In the genomic region with DNA sequence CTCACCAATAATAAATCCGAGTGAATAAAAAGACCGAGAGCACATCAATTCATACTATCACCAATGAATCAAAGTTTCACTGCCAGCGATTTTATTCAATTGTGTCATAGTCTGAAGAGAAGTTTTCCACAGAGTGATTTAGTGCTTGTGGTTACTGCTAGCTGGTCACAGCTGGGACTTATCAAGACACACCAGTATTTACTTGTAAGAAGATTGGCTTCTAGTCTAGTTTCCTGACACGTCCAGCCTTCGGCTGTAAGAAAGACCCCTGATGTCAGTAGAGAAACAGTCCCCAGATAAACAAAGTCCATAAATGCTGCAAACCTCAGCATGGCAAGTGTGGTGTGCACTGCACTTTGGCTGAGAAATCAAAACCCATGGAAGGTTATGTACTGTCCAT, we compare ENCODE assay signal across 12 mouse cellular contexts.
DNase-seq lines count a peak whose midpoint lies in the region; ATAC-seq lines count a peak whose summit lies in the region.
"Had no signal": no experiment of that assay in that cellular context is flagged by ENCODE, and none has a peak within 500 bp of the region (broad histone marks: within the 10 kb centered on the region; RNA-seq: fewer than 3 reads in every experiment).

No protein-coding gene starts in this region.

- H3K9me3 ChIP-seq in heart, embryonic 10.5 days: no peaks in the 10 kb centered on the region
- H3K9me3 ChIP-seq in heart, embryonic 16.5 days (replicated peaks; ENCODE audit: control insufficient read depth, low read length): no peaks in the 10 kb centered on the region
- no peaks in the 10 kb centered on the region for H3K9me3 ChIP-seq in limb, embryonic 15.5 days
- H3K9me3 ChIP-seq: forebrain, embryonic 12.5 days had no signal

- no peak; the same call in 1 of the 2 replicates for ATAC-seq in heart, embryonic 16.5 days (replicated peaks; ENCODE audit: extremely low read depth, insufficient read depth, low FRiP score)
- ATAC-seq in limb, embryonic 15.5 days (ENCODE audit: insufficient number of reproducible peaks, low FRiP score, low TSS enrichment, low read depth): no peak
- ATAC-seq: Patski had no signal

- H3K4me3 ChIP-seq in heart, embryonic 10.5 days: no peak overlapping the region
- H3K4me3 ChIP-seq in heart, embryonic 16.5 days (ENCODE audit: low read length): no peak overlapping the region
- peak overlapping the region; percentile 14; the same call in 1 of the 2 replicates for H3K4me3 ChIP-seq in limb, embryonic 15.5 days
- H3K4me3 ChIP-seq: forebrain, embryonic 12.5 days had no signal

- no peaks in the 10 kb centered on the region for H3K36me3 ChIP-seq in heart, embryonic 10.5 days
- H3K36me3 ChIP-seq in heart, embryonic 16.5 days (ENCODE audit: control insufficient read depth, insufficient read depth): no peaks in the 10 kb centered on the region
- H3K36me3 ChIP-seq in limb, embryonic 15.5 days: no peaks in the 10 kb centered on the region
- H3K36me3 ChIP-seq: forebrain, embryonic 12.5 days had no signal

- no peak for DNase-seq in heart, embryonic 10.5 days (ENCODE audit: low spot score)
- DNase-seq in heart, postnatal 25 days (ENCODE audit: low spot score): no peak
- peak; percentile 76 for DNase-seq in NIH3T3 (ENCODE audit: low read depth)
- no peak for DNase-seq in cerebellum, adult 18-20 months
- no peak for DNase-seq in left cerebral cortex, adult 8-10 months (ENCODE audit: low spot score in 2 of 2)
- no peak for DNase-seq in frontal cortex, postnatal 36 days (ENCODE audit: low spot score in 2 of 2)
- DNase-seq: adrenal gland, postnatal 25 days; cerebellum, adult 9-11 months had no signal

- WGBS in heart, embryonic 10.5 days: 48% methylated on average over 5 of the region's 5 CpGs
- 39% methylated on average over 5 of the region's 5 CpGs for WGBS in heart, embryonic 16.5 days
- 34% methylated on average over 5 of the region's 5 CpGs for WGBS in limb, embryonic 15.5 days

- no peak overlapping the region for H3K4me2 ChIP-seq in heart, embryonic 16.5 days (ENCODE audit: low read depth, low read length)
- H3K4me2 ChIP-seq in limb, embryonic 15.5 days: no peak overlapping the region
- H3K4me2 ChIP-seq: forebrain, embryonic 12.5 days had no signal

- H3K4me1 ChIP-seq in heart, embryonic 10.5 days: peaks cover 66% of the 10 kb centered on the region
- H3K4me1 ChIP-seq in heart, embryonic 16.5 days (ENCODE audit: control insufficient read depth, insufficient read depth, low read length): peaks cover 45% of the 10 kb centered on the region
- peaks cover 34% of the 10 kb centered on the region for H3K4me1 ChIP-seq in limb, embryonic 15.5 days

- peak overlapping the region; percentile 65; the same call in 1 of the 2 replicates for H3K27ac ChIP-seq in heart, embryonic 10.5 days
- H3K27ac ChIP-seq in heart, embryonic 16.5 days (ENCODE audit: low read length): peak overlapping the region; percentile 0
- H3K27ac ChIP-seq in limb, embryonic 15.5 days: peak overlapping the region; percentile 51; the same call in 1 of the 2 replicates
- H3K27ac ChIP-seq: forebrain, embryonic 12.5 days had no signal

- H3K9ac ChIP-seq in heart, embryonic 16.5 days (ENCODE audit: low read length): no peak overlapping the region
- no peak overlapping the region for H3K9ac ChIP-seq in limb, embryonic 15.5 days
- H3K9ac ChIP-seq: forebrain, embryonic 12.5 days had no signal

- H3K27me3 ChIP-seq in heart, embryonic 10.5 days (ENCODE audit: insufficient read depth, poor library complexity, severe bottlenecking): no peaks in the 10 kb centered on the region
- H3K27me3 ChIP-seq in heart, embryonic 16.5 days (ENCODE audit: control insufficient read depth, insufficient read depth, low read length): no peaks in the 10 kb centered on the region
- H3K27me3 ChIP-seq in limb, embryonic 15.5 days: no peaks in the 10 kb centered on the region
- H3K27me3 ChIP-seq: forebrain, embryonic 12.5 days; Patski had no signal

- intact Hi-C loops in heart, postnatal 25 days (cut with DNase I): no loop called here

Comparison
In these comparisons a context has a peak if more than half of its experiments do, and no peak if none do; other contexts are left out.
1. H3K27ac ChIP-seq: peak in every context shown above with its lines; median percentile 65 in heart, embryonic 10.5 days; 51 in limb, embryonic 15.5 days; 0 in heart, embryonic 16.5 days.